Mouse (Mus musculus): ENCODE measurements around the gene Galnt16. TPM values are rescaled to one million over a fixed set of nuclear protein-coding genes. Genes with fewer than 3 reads are reported as not detected.

Gene Galnt16
- polyA plus RNA-seq, 1 experiment from 2014 or later = 14.8 TPM

GRCm38 (mm10) chr12:80500506-80500905 is 17.6 kb upstream of the Galnt16 start:
- no peak overlapping the region for H3K9ac ChIP-seq (ENCODE audit: low read length)
- H3K4me1 ChIP-seq (ENCODE audit: control insufficient read depth, insufficient read depth, low read length) = no peaks in the 10 kb centered on the region
- WGBS = 63% methylated on average over 1 of the region's 1 CpGs
- no peak overlapping the region for H3K4me3 ChIP-seq (replicated peaks; ENCODE audit: low read length)
- no peaks in the 10 kb centered on the region for H3K9me3 ChIP-seq (replicated peaks; ENCODE audit: control insufficient read depth, low read length)
- no peaks in the 10 kb centered on the region for H3K27me3 ChIP-seq (ENCODE audit: control insufficient read depth, insufficient read depth, low read length)
- H3K4me2 ChIP-seq (ENCODE audit: low read depth, low read length) = no peak overlapping the region
- H3K36me3 ChIP-seq (ENCODE audit: control insufficient read depth, insufficient read depth, low read length) = no peaks in the 10 kb centered on the region
- no peak overlapping the region for H3K27ac ChIP-seq (ENCODE audit: low read length)
- ATAC-seq (ENCODE audit: insufficient read depth, low FRiP score) = no peak

- Histone ChIP-seq H3K4me2 (ENCODE audit: low read depth, low read length) (no peak overlapping the region), H3K27me3 (ENCODE audit: control insufficient read depth, insufficient read depth, low read length) (no peaks in the 10 kb centered on the region), H3K27ac (ENCODE audit: low read length) (no peak overlapping the region), H3K9me3 (replicated peaks; ENCODE audit: control insufficient read depth, low read length) (no peaks in the 10 kb centered on the region), H3K36me3 (ENCODE audit: control insufficient read depth, insufficient read depth, low read length) (no peaks in the 10 kb centered on the region), H3K9ac (ENCODE audit: low read length) (no peak overlapping the region), H3K4me3 (replicated peaks; ENCODE audit: low read length) (no peak overlapping the region), H3K4me1 (ENCODE audit: control insufficient read depth, insufficient read depth, low read length) (peaks cover 6% of the 10 kb centered on the region; the same call in 1 of the 2 replicates)
- ATAC-seq (ENCODE audit: insufficient read depth, low FRiP score) = no peak
- WGBS = 64% methylated on average over 5 of the region's 5 CpGs
Observed at GRCm38 (mm10) chr12:80504718-80505117, 13.4 kb upstream of the Galnt16 start.

GRCm38 (mm10) chr12:80507041-80507745 is 10.9 kb upstream of the Galnt16 start:
- H3K36me3 ChIP-seq (ENCODE audit: control insufficient read depth, insufficient read depth, low read length) = no peaks in the 10 kb centered on the region
- whole genome bisulfite sequencing = 46% methylated on average over 14 of the region's 14 CpGs
- ATAC-seq (ENCODE audit: insufficient read depth, low FRiP score) = no peak
- no peaks in the 10 kb centered on the region for H3K27me3 ChIP-seq (ENCODE audit: control insufficient read depth, insufficient read depth, low read length)
- H3K4me3 ChIP-seq (replicated peaks; ENCODE audit: low read length) = no peak overlapping the region
- peaks cover 6% of the 10 kb centered on the region; the same call in 1 of the 2 replicates for H3K4me1 ChIP-seq (ENCODE audit: control insufficient read depth, insufficient read depth, low read length)
- no peaks in the 10 kb centered on the region for H3K9me3 ChIP-seq (replicated peaks; ENCODE audit: control insufficient read depth, low read length)
- H3K4me2 ChIP-seq (ENCODE audit: low read depth, low read length) = no peak overlapping the region
- no peak overlapping the region for H3K27ac ChIP-seq (ENCODE audit: low read length)
- no peak overlapping the region for H3K9ac ChIP-seq (ENCODE audit: low read length)

GRCm38 (mm10) chr12:80518393-80518756 is 298 bp downstream of the Galnt16 start:
- Histone ChIP-seq H3K4me3 (replicated peaks; ENCODE audit: low read length) (peak overlapping the region; percentile 59), H3K27ac (ENCODE audit: low read length) (no peak overlapping the region), H3K36me3 (ENCODE audit: control insufficient read depth, insufficient read depth, low read length) (no peaks in the 10 kb centered on the region), H3K27me3 (ENCODE audit: control insufficient read depth, insufficient read depth, low read length) (peaks cover 48% of the 10 kb centered on the region), H3K4me2 (ENCODE audit: low read depth, low read length) (peak overlapping the region; percentile 94), H3K4me1 (ENCODE audit: control insufficient read depth, insufficient read depth, low read length) (no peaks in the 10 kb centered on the region; the same call in 1 of the 2 replicates), H3K9ac (ENCODE audit: low read length) (peak overlapping the region; percentile 68), H3K9me3 (replicated peaks; ENCODE audit: control insufficient read depth, low read length) (no peaks in the 10 kb centered on the region)
- 1% methylated on average over 25 of the region's 25 CpGs for WGBS
- ATAC-seq (ENCODE audit: insufficient read depth, low FRiP score) = no peak

- peak overlapping the region; percentile 68 for H3K9ac ChIP-seq (ENCODE audit: low read length)
- H3K4me3 ChIP-seq (replicated peaks; ENCODE audit: low read length) = peak overlapping the region; percentile 59
- WGBS = under 1% methylated on average over 90 of the region's 90 CpGs
- H3K9me3 ChIP-seq (replicated peaks; ENCODE audit: control insufficient read depth, low read length) = no peaks in the 10 kb centered on the region
- ATAC-seq (ENCODE audit: insufficient read depth, low FRiP score) = peak; percentile 54; the same call in 1 of the 2 replicates
- H3K27ac ChIP-seq (ENCODE audit: low read length) = no peak overlapping the region; the same call in 1 of the 2 replicates
- H3K4me2 ChIP-seq (ENCODE audit: low read depth, low read length) = peak overlapping the region; percentile 94
- no peaks in the 10 kb centered on the region for H3K36me3 ChIP-seq (ENCODE audit: control insufficient read depth, insufficient read depth, low read length)
- H3K27me3 ChIP-seq (ENCODE audit: control insufficient read depth, insufficient read depth, low read length) = peaks cover 48% of the 10 kb centered on the region
- H3K4me1 ChIP-seq (ENCODE audit: control insufficient read depth, insufficient read depth, low read length) = no peaks in the 10 kb centered on the region; the same call in 1 of the 2 replicates
Observed at GRCm38 (mm10) chr12:80518757-80519620, 912 bp downstream of the Galnt16 start.

- H3K27ac ChIP-seq (ENCODE audit: low read length) = no peak overlapping the region
- ATAC-seq (ENCODE audit: insufficient read depth, low FRiP score) = peak; percentile 51; the same call in 1 of the 2 replicates
Observed at GRCm38 (mm10) chr12:80519621-80520332, 1.7 kb downstream of the Galnt16 start.

GRCm38 (mm10) chr12:80522006-80522405 is 3.9 kb downstream of the Galnt16 start:
- WGBS = 70% methylated on average over 3 of the region's 3 CpGs
- no peaks in the 10 kb centered on the region; the same call in 1 of the 2 replicates for H3K4me1 ChIP-seq (ENCODE audit: control insufficient read depth, insufficient read depth, low read length)
- peaks cover 41% of the 10 kb centered on the region for H3K27me3 ChIP-seq (ENCODE audit: control insufficient read depth, insufficient read depth, low read length)
- no peak overlapping the region for H3K4me3 ChIP-seq (replicated peaks; ENCODE audit: low read length)
- H3K27ac ChIP-seq (ENCODE audit: low read length) = peak overlapping the region; percentile 43; the same call in 1 of the 2 replicates
- no peaks in the 10 kb centered on the region for H3K36me3 ChIP-seq (ENCODE audit: control insufficient read depth, insufficient read depth, low read length)
- no peak overlapping the region for H3K9ac ChIP-seq (ENCODE audit: low read length)
- H3K9me3 ChIP-seq (replicated peaks; ENCODE audit: control insufficient read depth, low read length) = no peaks in the 10 kb centered on the region
- no peak overlapping the region for H3K4me2 ChIP-seq (ENCODE audit: low read depth, low read length)
- ATAC-seq (ENCODE audit: insufficient read depth, low FRiP score) = no peak

More at GRCm38 (mm10) chr12:80519621-80520332, 1.7 kb downstream of the Galnt16 start:
- Histone ChIP-seq H3K9ac (ENCODE audit: low read length) (peak overlapping the region; percentile 68), H3K4me3 (replicated peaks; ENCODE audit: low read length) (peak overlapping the region; percentile 59), H3K4me2 (ENCODE audit: low read depth, low read length) (peak overlapping the region; percentile 94), H3K4me1 (ENCODE audit: control insufficient read depth, insufficient read depth, low read length) (no peaks in the 10 kb centered on the region; the same call in 1 of the 2 replicates), H3K36me3 (ENCODE audit: control insufficient read depth, insufficient read depth, low read length) (no peaks in the 10 kb centered on the region), H3K9me3 (replicated peaks; ENCODE audit: control insufficient read depth, low read length) (no peaks in the 10 kb centered on the region), H3K27me3 (ENCODE audit: control insufficient read depth, insufficient read depth, low read length) (peaks cover 48% of the 10 kb centered on the region)
- WGBS = 2% methylated on average over 43 of the region's 43 CpGs

- no peak overlapping the region for H3K4me3 ChIP-seq (replicated peaks; ENCODE audit: low read length)
- 36% methylated on average over 12 of the region's 12 CpGs for WGBS
- 0 out of 2 replicates have a peak, but pooled peaks cover 1% of the 10 kb centered on the region for H3K4me1 ChIP-seq (ENCODE audit: control insufficient read depth, insufficient read depth, low read length)
- no peak overlapping the region for H3K27ac ChIP-seq (ENCODE audit: low read length)
- no peak overlapping the region for H3K4me2 ChIP-seq (ENCODE audit: low read depth, low read length)
- H3K9me3 ChIP-seq (replicated peaks; ENCODE audit: control insufficient read depth, low read length) = no peaks in the 10 kb centered on the region
- H3K36me3 ChIP-seq (ENCODE audit: control insufficient read depth, insufficient read depth, low read length) = no peaks in the 10 kb centered on the region
- no peak overlapping the region for H3K9ac ChIP-seq (ENCODE audit: low read length)
- no peak for ATAC-seq (ENCODE audit: insufficient read depth, low FRiP score)
- peaks cover 18% of the 10 kb centered on the region for H3K27me3 ChIP-seq (ENCODE audit: control insufficient read depth, insufficient read depth, low read length)
Observed at GRCm38 (mm10) chr12:80524276-80524921, 6.3 kb downstream of the Galnt16 start.

Data from stomach, embryonic 16.5 days (tissue).